Comparison of ENCODE assay signal across 12 mouse cellular contexts in genomic region chr8:121468083-121469071, GRCm38 (mm10).
DNase-seq lines count a peak whose midpoint lies in the region; ATAC-seq lines count a peak whose summit lies in the region.
"Had no signal": no experiment of that assay in that cellular context is flagged by ENCODE, and none has a peak within 500 bp of the region (broad histone marks: within the 10 kb centered on the region; RNA-seq: fewer than 3 reads in every experiment).

No protein-coding gene starts in this region.

- H3K36me3 ChIP-seq in embryonic facial prominence, embryonic 10.5 days (replicated peaks) = no peaks in the 10 kb centered on the region
- no peaks in the 10 kb centered on the region for H3K36me3 ChIP-seq in limb, embryonic 15.5 days

- 0 out of 2 replicates have a peak overlapping the region, but pooled peaks have one; percentile 17 for H3K4me2 ChIP-seq in limb, embryonic 15.5 days

- H3K9me3 ChIP-seq in embryonic facial prominence, embryonic 10.5 days = no peaks in the 10 kb centered on the region
- no peaks in the 10 kb centered on the region for H3K9me3 ChIP-seq in limb, embryonic 15.5 days

- DNase-seq in embryo, embryonic 10 days (ENCODE audit: low spot score) = peak; percentile 52
- no peak for DNase-seq in embryo, embryonic 10.5 days (ENCODE audit: low spot score)
- peak; percentile 26 for DNase-seq in left cerebral cortex, postnatal 4 days
- no peak for DNase-seq in left cerebral cortex, adult 8-10 months (ENCODE audit: low spot score in 2 of 2)
- DNase-seq in embryonic facial prominence, embryonic 10.5 days (ENCODE audit: low spot score) = peak; percentile 68
- no peak for DNase-seq in urinary bladder, postnatal 36 days (ENCODE audit: low spot score in 2 of 2)
- no peak for DNase-seq in layer of hippocampus, adult 18-20 months (ENCODE audit: low spot score in 2 of 2)
- DNase-seq: kidney, postnatal 14 days; midbrain, embryonic 14.5 days; retina, postnatal 1 day had no signal

- H3K9ac ChIP-seq in limb, embryonic 15.5 days = no peak overlapping the region

- intact Hi-C loops in left cerebral cortex, postnatal 4 days (cut with DNase I) = no loop called here

- H3K4me3 ChIP-seq in embryonic facial prominence, embryonic 10.5 days = peak overlapping the region; percentile 14; the same call in 1 of the 2 replicates
- H3K4me3 ChIP-seq in limb, embryonic 15.5 days = 0 out of 2 replicates have a peak overlapping the region, but pooled peaks have one; percentile 1

- peak; percentile 87 for ATAC-seq in limb, embryonic 15.5 days (ENCODE audit: insufficient number of reproducible peaks, low FRiP score, low TSS enrichment, low read depth)
- ATAC-seq: Patski had no signal

- H3K27ac ChIP-seq in embryonic facial prominence, embryonic 10.5 days (replicated peaks) = peak overlapping the region; percentile 87
- H3K27ac ChIP-seq in limb, embryonic 15.5 days = peak overlapping the region; percentile 93

- no peaks in the 10 kb centered on the region for H3K27me3 ChIP-seq in embryonic facial prominence, embryonic 10.5 days (replicated peaks; ENCODE audit: low read depth, poor library complexity, severe bottlenecking)
- H3K27me3 ChIP-seq in limb, embryonic 15.5 days = no peaks in the 10 kb centered on the region
- H3K27me3 ChIP-seq: Patski had no signal

- peaks cover 34% of the 10 kb centered on the region for H3K4me1 ChIP-seq in embryonic facial prominence, embryonic 10.5 days
- H3K4me1 ChIP-seq in limb, embryonic 15.5 days = peaks cover 39% of the 10 kb centered on the region

- WGBS in embryonic facial prominence, embryonic 10.5 days = 50% methylated on average over 49 of the region's 49 CpGs
- 44% methylated on average over 49 of the region's 49 CpGs for WGBS in limb, embryonic 15.5 days

Comparison
In these comparisons a context has a peak if more than half of its experiments do, and no peak if none do; other contexts are left out.
1. DNase-seq: peak in embryo, embryonic 10 days (single experiment), left cerebral cortex, postnatal 4 days (single experiment) and embryonic facial prominence, embryonic 10.5 days (single experiment); none in embryo, embryonic 10.5 days (single experiment), left cerebral cortex, adult 8-10 months (0 of 2), urinary bladder, postnatal 36 days (0 of 2) and layer of hippocampus, adult 18-20 months (0 of 2).